Comparison of ENCODE assay signal across 17 mouse cellular contexts in genomic region chr7:110337601-110338000, GRCm38 (mm10).
DNase-seq lines count a peak whose midpoint lies in the region; ATAC-seq and TF ChIP-seq lines count a peak whose summit lies in the region.
"Had no signal": no experiment of that assay in that cellular context is flagged by ENCODE, and none has a peak within 500 bp of the region (broad histone marks: within the 10 kb centered on the region; RNA-seq: fewer than 3 reads in every experiment).

No protein-coding gene starts in this region.

- peaks cover 43% of the 10 kb centered on the region for H3K36me3 ChIP-seq in forebrain, embryonic 10.5 days (replicated peaks)
- H3K36me3 ChIP-seq: liver, embryonic 15.5 days had no signal

- in situ Hi-C loops in Patski (cut with MboI; ENCODE audit: low pct_unique_long_range_greater_than_20kb): no loop called here

- POLR2A ChIA-PET in Patski (lab: Charles Lee): no interaction called here

- no peak overlapping the region for H3K27ac ChIP-seq in forebrain, embryonic 10.5 days
- H3K27ac ChIP-seq: heart, adult 2 months; liver, embryonic 15.5 days; midbrain, embryonic 12.5 days had no signal

- no peaks in the 10 kb centered on the region for H3K27me3 ChIP-seq in Patski
- H3K27me3 ChIP-seq in forebrain, embryonic 10.5 days (ENCODE audit: poor library complexity, severe bottlenecking): no peaks in the 10 kb centered on the region
- H3K27me3 ChIP-seq: liver, embryonic 15.5 days; midbrain, embryonic 12.5 days had no signal

- no peaks in the 10 kb centered on the region for H3K4me1 ChIP-seq in forebrain, embryonic 10.5 days
- H3K4me1 ChIP-seq: liver, embryonic 15.5 days; midbrain, embryonic 12.5 days had no signal

- no peak overlapping the region for H3K4me3 ChIP-seq in forebrain, embryonic 10.5 days
- H3K4me3 ChIP-seq: erythroblast, embryonic 14.5 days; heart, adult 2 months; liver, embryonic 15.5 days; midbrain, embryonic 12.5 days had no signal

- TF ChIP-seq CTCF in Patski (IDR thresholded peaks at IDR 0.05): no peak

- peak; percentile 86 for DNase-seq in A20 (ENCODE audit: low read depth, low spot score)
- DNase-seq in Patski (ENCODE audit: low read depth, low spot score): peak; percentile 64
- peak; percentile 43 for DNase-seq in cerebellum, adult 11-12 months
- DNase-seq in fibroblast of lung, adult 2 months (ENCODE audit: low read depth): peak; percentile 44
- no peak for DNase-seq in right cerebral cortex, postnatal 36 days (ENCODE audit: low spot score in 2 of 2)
- no peak for DNase-seq in forebrain, embryonic 10.5 days (ENCODE audit: extremely low spot score, low spot score)
- no peak for DNase-seq in urinary bladder, adult 2 months (ENCODE audit: low spot score)
- DNase-seq in kidney, adult 9 months: no peak
- DNase-seq: heart, adult 2 months; heart, postnatal 10 days; lung, postnatal 36 days; right cerebral cortex, postnatal 4 days; thymus, postnatal 36 days had no signal

- 83% methylated on average over 4 of the region's 4 CpGs for WGBS in forebrain, embryonic 10.5 days

- CTCF ChIA-PET in Patski (lab: Charles Lee): interaction anchor here (1.8 to 2.7 kb wide), 2 partner anchors 10 to 52 kb away, joined by 3 to 12 read pairs; no protein-coding TSS in a partner anchor

- peak; percentile 87 for ATAC-seq in Patski
- ATAC-seq: hindbrain, embryonic 16.5 days had no signal

- no peaks in the 10 kb centered on the region for H3K9me3 ChIP-seq in forebrain, embryonic 10.5 days
- H3K9me3 ChIP-seq: liver, embryonic 15.5 days; midbrain, embryonic 12.5 days had no signal

Comparison
In these comparisons a context has a peak if more than half of its experiments do, and no peak if none do; other contexts are left out.
1. DNase-seq: peak in A20 (single experiment), Patski (single experiment), cerebellum, adult 11-12 months (single experiment) and fibroblast of lung, adult 2 months (single experiment); none in right cerebral cortex, postnatal 36 days (0 of 2), forebrain, embryonic 10.5 days (single experiment), urinary bladder, adult 2 months (single experiment) and kidney, adult 9 months (single experiment).